Mouse (Mus musculus) heart, adult 2 months (tissue): Measurements from ENCODE around the gene Rspry1.

Experiments used
- CTCF ChIP-seq: fragments of 200-600 bp; IDR thresholded peaks from 2 replicates; pipeline ENCODE4 v1.8.1; 2022; ENCODE audit warnings: antibody characterized with exemption, mild to moderate bottlenecking, moderate library complexity
- POLR2A ChIP-seq: fragments of 200-500 bp; IDR thresholded peaks from 2 replicates; pipeline ENCODE4 v1.6.1; 2011; ENCODE audit warnings: mild to moderate bottlenecking, low read depth, low read length, control low read depth; ENCODE audit not compliant: insufficient read depth

DNA sequence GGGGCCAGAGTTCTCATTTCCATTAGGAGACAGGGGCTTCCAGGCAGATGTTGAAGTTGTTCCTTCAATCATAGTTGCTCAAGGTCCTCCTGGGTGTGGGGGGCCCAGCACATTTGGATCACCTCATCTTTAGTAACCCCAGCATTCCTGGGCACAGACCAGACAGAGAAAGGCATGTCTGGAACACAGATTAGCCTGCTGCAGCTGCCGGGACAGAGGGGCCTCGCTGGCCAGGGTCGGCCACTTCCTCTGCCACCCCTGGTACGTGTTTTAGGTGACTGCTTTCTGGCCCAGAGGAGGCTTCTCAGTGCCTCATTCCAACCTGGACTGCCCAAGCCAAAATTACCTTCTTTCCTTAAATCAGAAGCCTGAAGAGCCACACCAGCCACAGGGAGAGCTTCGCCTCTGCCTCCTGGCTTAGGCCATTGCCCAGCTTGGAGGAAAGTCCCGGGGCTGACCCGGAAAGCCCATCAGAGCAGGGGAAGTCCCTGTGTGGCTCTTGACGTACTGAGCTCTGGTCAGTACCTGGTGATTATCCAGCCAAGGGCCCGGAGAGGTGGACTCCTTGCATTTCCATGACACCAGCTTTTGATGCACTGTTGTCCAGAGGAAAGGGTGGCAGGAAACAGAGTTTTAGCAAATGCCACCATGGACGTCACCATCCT is 104.0 kb downstream of the Rspry1 start:
- TF ChIP-seq CTCF (no peak), POLR2A (no peak)
